ENCODE assay signal across 11 mouse cellular contexts in the genomic region with DNA sequence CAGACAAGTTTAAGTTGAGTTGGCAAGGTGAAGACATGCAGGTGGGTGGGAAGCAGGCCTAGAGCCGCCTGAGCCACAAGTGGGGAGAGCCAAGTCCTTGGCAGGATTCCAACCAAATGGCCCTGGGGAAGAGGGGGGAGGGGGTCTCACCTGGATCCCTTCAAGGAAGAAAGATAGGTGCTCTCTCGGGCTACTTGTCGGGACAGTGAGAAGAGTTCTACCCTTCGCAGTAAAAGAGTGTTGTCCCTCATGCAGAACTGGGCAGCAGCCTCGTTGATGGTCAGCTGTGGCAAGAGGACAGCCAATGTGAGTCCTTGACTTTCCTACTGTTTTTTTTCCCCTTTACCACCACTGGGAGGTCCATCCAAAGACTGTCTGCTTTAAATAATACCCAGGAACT. TPM values are rescaled to one million over a fixed set of nuclear protein-coding genes. Genes with fewer than 3 reads are reported as not detected.
DNase-seq lines count a peak whose midpoint lies in the region; ATAC-seq lines count a peak whose summit lies in the region.
"Had no signal": no experiment of that assay in that cellular context is flagged by ENCODE, and none has a peak within 500 bp of the region (broad histone marks: within the 10 kb centered on the region; RNA-seq: fewer than 3 reads in every experiment).

No protein-coding gene starts in this region.

- no peaks in the 10 kb centered on the region for H3K9me3 ChIP-seq in kidney, embryonic 16.5 days (ENCODE audit: low read length)
- no peaks in the 10 kb centered on the region for H3K9me3 ChIP-seq in limb, embryonic 12.5 days
- H3K9me3 ChIP-seq: hindbrain, embryonic 15.5 days; megakaryocyte, embryonic 14.5 days had no signal

- peak; percentile 20 to 40 for DNase-seq in cerebellum, postnatal 14 days
- DNase-seq in cerebellum, postnatal 36 days, result no peak
- DNase-seq in kidney, postnatal 36 days, result no peak
- peak; percentile 15 for DNase-seq in CD4-positive helper T cell, adult 2 months (ENCODE audit: low read depth, low spot score)
- no peak for DNase-seq in c-Kit-positive CD71-positive TER-119-positive erythroid progenitor cells, embryonic 14.5 days (ENCODE audit: low spot score)
- DNase-seq in thymus, postnatal 25 days, result no peak

- H3K27ac ChIP-seq in kidney, embryonic 16.5 days (ENCODE audit: low read length), result no peak overlapping the region
- H3K27ac ChIP-seq in limb, embryonic 12.5 days, result peak overlapping the region; percentile 84
- H3K27ac ChIP-seq: hindbrain, embryonic 15.5 days had no signal

- H3K9ac ChIP-seq in kidney, embryonic 16.5 days (replicated peaks; ENCODE audit: low read length), result peak overlapping the region; percentile 53
- H3K9ac ChIP-seq in limb, embryonic 12.5 days (replicated peaks), result peak overlapping the region; percentile 35; the same call in 1 of the 2 replicates
- H3K9ac ChIP-seq: hindbrain, embryonic 15.5 days had no signal

- H3K27me3 ChIP-seq in kidney, embryonic 16.5 days (ENCODE audit: insufficient read depth, low read length), result no peaks in the 10 kb centered on the region
- H3K27me3 ChIP-seq in limb, embryonic 12.5 days, result no peaks in the 10 kb centered on the region
- H3K27me3 ChIP-seq: megakaryocyte, embryonic 14.5 days had no signal

- H3K4me1 ChIP-seq in kidney, embryonic 16.5 days (ENCODE audit: insufficient read depth, low read length), result peaks cover 72% of the 10 kb centered on the region
- peaks cover 64% of the 10 kb centered on the region for H3K4me1 ChIP-seq in limb, embryonic 12.5 days (replicated peaks)

- ATAC-seq in kidney, embryonic 16.5 days (ENCODE audit: low FRiP score, low TSS enrichment), result no peak
- no peak for ATAC-seq in limb, embryonic 12.5 days (ENCODE audit: insufficient number of reproducible peaks, insufficient read depth, low FRiP score, low TSS enrichment, low read depth)

- WGBS in kidney, embryonic 16.5 days, result 28% methylated on average over 5 of the region's 5 CpGs
- 15% methylated on average over 5 of the region's 5 CpGs for WGBS in limb, embryonic 12.5 days

- peak overlapping the region; percentile 62; the same call in 1 of the 2 replicates for H3K4me3 ChIP-seq in kidney, embryonic 16.5 days (ENCODE audit: low read length)
- peak overlapping the region; percentile 80; the same call in 1 of the 2 replicates for H3K4me3 ChIP-seq in limb, embryonic 12.5 days (replicated peaks)
- H3K4me3 ChIP-seq: erythroblast, embryonic 14.5 days; hindbrain, embryonic 15.5 days had no signal

- H3K4me2 ChIP-seq in kidney, embryonic 16.5 days (replicated peaks; ENCODE audit: low read depth, low read length), result peak overlapping the region; percentile 80
- H3K4me2 ChIP-seq in limb, embryonic 12.5 days, result peak overlapping the region; percentile 88

- H3K36me3 ChIP-seq in kidney, embryonic 16.5 days (ENCODE audit: insufficient read depth, low read length), result peaks cover 12% of the 10 kb centered on the region; the same call in 1 of the 2 replicates
- peaks cover 49% of the 10 kb centered on the region for H3K36me3 ChIP-seq in limb, embryonic 12.5 days
- H3K36me3 ChIP-seq: hindbrain, embryonic 15.5 days had no signal

RNA-seq across cellular contexts. Expression of gene Nemp1, which starts 3.1 kb away (rescaled TPM):
- polyA plus RNA-seq in kidney, embryonic 16.5 days (2015; fragmentation: Nextera tagmentation; extraction: Ambion mirVana), result 10.6 and 10.7 TPM in 2 replicates
- 12.6 and 13.5 TPM in 2 replicates for polyA plus RNA-seq in limb, embryonic 12.5 days (2016; fragmentation: Nextera tagmentation; extraction: Ambion mirVana)

RNA-seq across cellular contexts. Expression of gene Nab2, which starts 4.8 kb away (rescaled TPM):
- 28.8 and 32.1 TPM in 2 replicates for polyA plus RNA-seq in kidney, embryonic 16.5 days (2015; fragmentation: Nextera tagmentation; extraction: Ambion mirVana)
- polyA plus RNA-seq in limb, embryonic 12.5 days (2016; fragmentation: Nextera tagmentation; extraction: Ambion mirVana), result 15.3 and 19.1 TPM in 2 replicates

RNA-seq across cellular contexts. Expression of gene Stat6, which starts 20.8 kb away (rescaled TPM):
- polyA plus RNA-seq in kidney, embryonic 16.5 days (2015; fragmentation: Nextera tagmentation; extraction: Ambion mirVana), result 33.8 and 37.4 TPM in 2 replicates
- 8.7 and 12.1 TPM in 2 replicates for polyA plus RNA-seq in limb, embryonic 12.5 days (2016; fragmentation: Nextera tagmentation; extraction: Ambion mirVana)

RNA-seq across cellular contexts. Expression of gene Myo1a, which starts 41.4 kb away (rescaled TPM):
- 0.31 and 0.50 TPM in 2 replicates for polyA plus RNA-seq in kidney, embryonic 16.5 days (2015; fragmentation: Nextera tagmentation; extraction: Ambion mirVana)
- polyA plus RNA-seq in limb, embryonic 12.5 days (2016; fragmentation: Nextera tagmentation; extraction: Ambion mirVana), result 0.33 and 0.59 TPM in 2 replicates

RNA-seq across cellular contexts. Expression of gene Lrp1, which starts 42.6 kb away (rescaled TPM):
- 70.9 and 71.7 TPM in 2 replicates for polyA plus RNA-seq in kidney, embryonic 16.5 days (2015; fragmentation: Nextera tagmentation; extraction: Ambion mirVana)
- 87.6 and 94.7 TPM in 2 replicates for polyA plus RNA-seq in limb, embryonic 12.5 days (2016; fragmentation: Nextera tagmentation; extraction: Ambion mirVana)

Comparison
In these comparisons a context has a peak if more than half of its experiments do, and no peak if none do; other contexts are left out.
1. DNase-seq: peak in cerebellum, postnatal 14 days (2 of 2) and CD4-positive helper T cell, adult 2 months (single experiment); none in cerebellum, postnatal 36 days (0 of 2), kidney, postnatal 36 days (0 of 2), c-Kit-positive CD71-positive TER-119-positive erythroid progenitor cells, embryonic 14.5 days (single experiment) and thymus, postnatal 25 days (single experiment).